Mouse (Mus musculus): Measurements from ENCODE around the gene Dxo.
"Not testable (repeated sequence)": the region's sequence is repeated elsewhere in the genome, so short reads cannot be mapped to it uniquely, and the experiment has no call there.

The Dxo gene

DNA sequence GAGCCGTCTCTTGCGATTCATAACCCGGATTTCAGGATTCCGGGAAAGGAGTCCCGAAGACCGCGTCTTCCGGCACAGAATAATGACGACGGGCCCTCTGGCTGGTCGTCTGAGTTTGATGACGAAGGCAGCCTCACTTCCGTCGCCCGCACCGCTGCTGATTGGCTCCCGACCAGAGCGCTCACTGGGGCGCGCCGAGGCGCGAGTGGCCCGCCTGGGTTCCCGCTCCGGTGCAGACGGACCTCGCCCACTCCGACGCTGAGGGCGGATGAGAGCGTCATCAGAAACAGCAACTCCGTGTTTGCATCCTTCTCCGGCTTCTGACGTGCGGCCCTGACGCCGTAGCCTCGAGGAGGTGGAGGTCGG lies at the start of gene Dxo, which contains the start of gene Stk19:
Gene Dxo, plus strand, starts transcription at position 164 of the 366 bp plus-strand sequence.
Gene Stk19, minus strand, starts transcription at position 90 of the 366 bp plus-strand sequence.
- peak; percentile 97 for DNase-seq (ENCODE audit: low read depth)

DNA sequence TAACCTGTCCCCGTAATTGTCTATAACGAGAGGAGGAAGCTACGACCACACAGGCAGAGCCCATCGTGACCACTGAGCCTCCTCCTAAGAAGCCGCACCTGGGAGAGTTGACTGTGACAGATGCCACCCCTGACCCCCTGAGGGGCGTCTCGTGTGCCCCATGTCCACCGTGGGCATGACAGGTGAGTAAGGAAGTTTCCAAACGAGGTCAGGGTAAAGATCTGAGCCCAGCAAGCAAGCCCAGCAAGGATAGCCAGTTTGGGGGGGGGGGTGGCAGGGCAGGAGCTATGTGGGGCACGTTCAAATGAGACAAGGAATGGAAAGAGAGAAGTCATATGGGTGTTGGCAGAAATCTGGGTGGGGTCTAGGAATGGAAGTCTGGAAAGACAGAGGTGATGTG lies 41.8 kb upstream of the Dxo start:
- DNase-seq (ENCODE audit: low read depth): no peak

- peak; percentile 37 for DNase-seq (ENCODE audit: low read depth)
These were observed 41.2 kb upstream of the Dxo start for GRCm38 (mm10) chr17:34795633-34796032.

DNA sequence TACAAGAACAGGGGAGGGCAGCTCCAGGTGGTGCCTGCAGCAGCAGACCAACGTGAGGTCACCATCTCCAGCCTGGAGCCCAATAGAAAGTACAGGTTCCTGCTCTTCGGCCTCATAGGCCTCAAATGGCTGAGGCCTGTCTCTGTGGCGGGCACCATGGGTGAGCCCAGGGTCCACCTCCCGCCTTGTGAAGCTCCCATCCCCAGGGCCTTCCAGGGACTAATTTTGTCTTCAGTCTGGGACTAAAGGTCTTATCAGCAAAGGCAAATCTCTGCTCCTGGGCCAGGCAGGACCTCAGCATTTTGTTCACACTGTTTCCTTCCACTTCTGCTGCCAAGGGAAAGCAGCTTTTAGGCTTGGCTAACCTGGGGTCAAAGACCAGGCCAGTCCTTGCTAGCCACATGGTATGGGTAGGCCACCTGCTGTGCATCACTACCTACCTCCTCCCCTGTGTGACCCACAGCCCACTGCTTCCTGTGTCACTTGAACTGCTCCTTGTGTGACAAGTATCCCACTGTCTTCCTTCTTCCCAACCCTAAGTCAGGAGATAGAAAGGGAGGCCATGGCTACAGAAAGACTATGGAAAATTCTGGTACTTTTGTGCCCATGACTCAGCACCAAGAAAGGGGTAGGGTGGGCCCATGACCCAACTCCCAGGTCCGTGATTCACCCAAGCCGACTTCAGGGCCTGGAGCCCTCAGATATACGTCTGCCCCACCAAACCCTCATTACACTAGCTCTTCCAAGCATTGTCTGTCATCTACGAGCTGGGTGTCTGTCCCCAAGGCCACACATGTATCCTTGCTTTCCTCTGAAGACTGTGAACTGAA lies 40.3 kb upstream of the Dxo start:
- DNase-seq (ENCODE audit: low read depth): no peak

- DNase-seq (ENCODE audit: low read depth): not testable (repeated sequence)
These were observed 39.4 kb upstream of the Dxo start for GRCm38 (mm10) chr17:34797211-34797995.

DNA sequence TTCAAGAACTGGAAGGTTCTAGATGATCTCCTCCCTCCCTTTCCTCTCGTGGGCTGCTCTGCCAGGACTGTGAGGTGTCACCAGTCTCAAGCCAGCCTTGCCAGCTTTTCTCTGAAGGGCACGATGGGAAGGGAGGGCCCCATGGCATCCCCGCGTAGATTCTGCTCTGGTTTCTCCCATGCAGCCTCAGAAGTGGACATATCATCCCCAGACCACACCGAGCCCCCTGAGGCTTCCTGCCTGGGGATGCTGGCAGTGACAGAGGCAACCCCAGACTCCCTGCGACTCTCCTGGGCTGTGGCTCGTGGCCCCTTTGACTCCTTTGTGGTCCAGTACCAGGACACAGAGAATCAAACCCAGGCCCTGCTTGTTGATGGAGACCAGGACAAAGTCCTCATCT lies 38.7 kb upstream of the Dxo start:
- not testable (repeated sequence) for DNase-seq (ENCODE audit: low read depth)

GRCm38 (mm10) chr17:34798866-34799530 lies 37.8 kb upstream of the Dxo start:
- no peak for DNase-seq (ENCODE audit: low read depth)

GRCm38 (mm10) chr17:34799531-34799925 lies 37.3 kb upstream of the Dxo start:
- DNase-seq (ENCODE audit: low read depth): no peak

DNA sequence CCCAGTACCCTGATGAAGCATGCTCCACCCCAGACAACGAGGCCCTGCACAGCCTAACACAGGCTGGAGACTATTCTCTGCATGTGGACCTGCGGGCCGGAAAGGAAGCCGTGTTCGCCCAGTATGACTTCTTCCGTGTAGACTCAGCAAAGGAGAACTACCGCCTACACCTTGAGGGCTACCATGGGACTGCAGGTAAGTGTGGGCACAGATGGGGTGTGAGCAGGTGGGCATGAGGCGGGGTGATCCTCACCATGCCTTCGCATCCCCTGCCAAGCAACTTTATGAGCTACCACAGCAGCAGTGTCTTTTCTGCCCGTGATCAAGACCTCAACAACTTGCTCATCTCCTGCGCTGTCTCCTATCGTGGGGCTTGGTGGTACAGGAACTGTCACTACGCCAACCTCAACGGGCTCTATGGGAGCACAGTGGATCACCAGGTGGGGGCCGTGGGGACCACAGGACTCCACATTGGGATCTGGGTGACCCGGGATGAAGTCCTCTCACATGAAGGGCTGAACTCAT lies 36.0 kb upstream of the Dxo start:
- not testable (repeated sequence) for DNase-seq (ENCODE audit: low read depth)

GRCm38 (mm10) chr17:34802756-34803155 lies 34.1 kb upstream of the Dxo start:
- not testable (repeated sequence) for DNase-seq (ENCODE audit: low read depth)

DNA sequence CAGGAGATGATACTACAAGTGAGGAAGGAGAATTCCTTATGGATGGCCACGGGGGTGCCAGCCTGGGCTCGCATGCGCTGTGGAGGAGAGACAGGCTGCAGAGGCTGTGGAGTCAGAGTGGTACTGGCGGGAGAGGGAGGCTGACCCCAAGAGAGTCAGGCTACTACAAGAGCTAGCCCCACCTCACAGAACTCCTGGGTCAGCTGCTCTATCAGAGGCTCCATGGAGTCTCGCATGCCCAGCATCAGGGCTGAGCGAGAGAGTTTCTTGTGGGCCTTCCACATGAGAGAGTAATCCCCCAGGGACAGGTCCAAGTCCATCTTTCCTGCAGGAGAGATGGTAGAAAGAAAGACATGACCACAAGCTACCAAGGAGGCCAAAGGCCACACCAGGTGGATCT lies 33.5 kb upstream of the Dxo start:
- DNase-seq (ENCODE audit: low read depth): not testable (repeated sequence)

- not testable (repeated sequence) for DNase-seq (ENCODE audit: low read depth)
These were observed 32.5 kb upstream of the Dxo start, which contains the start of gene Cyp21a1 for GRCm38 (mm10) chr17:34804301-34804700. Gene Cyp21a1 (minus strand): TSS chr17:34804561.

- DNase-seq (ENCODE audit: low read depth): peak; percentile 33
These were observed 31.8 kb upstream of the Dxo start for GRCm38 (mm10) chr17:34804871-34805562.

DNA sequence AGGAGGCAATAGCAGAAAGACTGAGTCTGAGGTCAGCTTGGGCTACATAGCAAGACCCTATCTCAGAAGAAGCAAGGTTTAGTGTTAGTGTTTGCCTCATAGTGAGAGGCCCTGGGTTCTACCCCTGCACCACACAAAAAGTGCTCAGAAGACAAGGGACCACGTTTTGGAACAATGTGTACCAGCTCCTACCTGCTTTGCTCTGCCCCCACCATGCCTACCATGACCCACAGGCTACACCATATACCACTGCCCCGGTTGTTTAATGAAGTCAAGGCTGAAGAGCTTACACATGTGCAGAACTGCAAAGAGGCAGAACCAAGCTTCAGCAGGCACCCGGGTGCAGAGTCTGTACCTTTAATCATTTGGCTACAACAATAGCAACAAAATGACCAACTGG lies 29.6 kb upstream of the Dxo start:
- no peak for DNase-seq (ENCODE audit: low read depth)

DNA sequence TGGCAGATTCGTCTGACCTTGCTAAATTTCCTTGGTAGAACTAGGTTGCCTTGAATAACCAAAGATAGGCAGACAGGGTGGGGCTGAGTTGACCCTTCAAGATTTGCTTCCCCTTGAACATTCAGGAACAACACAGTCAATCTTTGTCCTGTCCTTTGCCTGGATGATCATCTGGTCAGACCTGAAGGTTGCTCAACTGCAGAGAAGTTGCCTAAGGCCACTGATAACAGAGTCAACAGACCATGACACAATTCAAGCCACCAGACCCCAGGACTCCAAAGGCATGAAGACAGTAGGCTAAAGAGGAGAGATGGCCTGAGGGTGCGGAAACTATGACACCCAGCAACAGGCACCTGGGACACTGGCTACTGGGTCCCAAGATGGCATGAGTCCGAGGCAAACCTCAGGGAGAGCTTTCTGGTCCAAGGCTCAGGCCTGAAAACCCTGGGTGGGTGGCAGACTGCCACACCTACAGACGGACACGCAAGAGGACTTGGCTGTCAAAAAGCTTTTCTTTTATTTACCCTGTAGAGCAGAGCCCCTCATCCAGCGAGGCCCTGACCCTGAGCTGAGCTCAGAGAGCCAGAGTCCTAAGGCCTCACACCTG lies 28.1 kb upstream of the Dxo start:
- no peak for DNase-seq (ENCODE audit: low read depth)

DNA sequence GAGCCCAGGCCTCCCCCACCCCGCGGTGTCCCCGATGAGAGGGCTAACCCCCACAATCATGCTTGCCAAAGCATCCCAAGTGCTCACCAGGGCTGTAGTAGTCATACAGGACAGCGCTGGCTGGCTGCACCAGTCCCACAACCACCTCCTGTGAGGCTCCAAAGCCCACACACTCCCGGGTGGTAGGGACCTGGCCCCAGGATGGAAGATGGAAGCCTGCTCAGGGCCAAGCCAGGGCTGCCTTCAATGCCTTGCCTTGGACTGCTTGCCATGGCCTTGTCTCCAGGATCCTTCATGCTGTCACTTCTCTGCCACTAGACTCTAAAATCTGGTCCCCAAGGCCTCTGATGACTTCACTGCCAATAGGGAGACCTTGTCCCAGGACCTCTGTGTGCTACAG lies 26.4 kb upstream of the Dxo start:
- DNase-seq (ENCODE audit: low read depth): not testable (repeated sequence)

- DNase-seq (ENCODE audit: low read depth): not testable (repeated sequence)
These were observed 26.0 kb upstream of the Dxo start for GRCm38 (mm10) chr17:34810811-34811210.

DNA sequence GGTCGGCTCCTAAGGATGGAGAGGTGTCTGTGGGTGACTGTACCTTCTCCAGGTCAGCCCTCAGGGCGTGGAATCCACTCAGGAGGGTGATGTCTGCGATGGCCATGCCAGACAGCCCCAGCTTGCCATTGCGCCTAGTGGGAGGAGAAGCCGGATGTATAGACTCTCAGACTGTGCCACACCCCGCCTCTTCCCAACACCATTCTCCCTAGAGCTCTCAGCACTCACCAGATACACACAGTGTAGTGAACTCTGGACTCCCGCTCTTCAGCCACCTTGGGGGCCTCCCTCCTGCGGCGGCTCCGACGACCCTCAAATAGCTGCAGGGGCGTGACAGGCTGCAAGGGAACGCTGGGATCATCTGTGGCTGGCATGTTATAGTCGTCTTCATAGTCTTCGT lies 25.5 kb upstream of the Dxo start:
- DNase-seq (ENCODE audit: low read depth): no peak

DNA sequence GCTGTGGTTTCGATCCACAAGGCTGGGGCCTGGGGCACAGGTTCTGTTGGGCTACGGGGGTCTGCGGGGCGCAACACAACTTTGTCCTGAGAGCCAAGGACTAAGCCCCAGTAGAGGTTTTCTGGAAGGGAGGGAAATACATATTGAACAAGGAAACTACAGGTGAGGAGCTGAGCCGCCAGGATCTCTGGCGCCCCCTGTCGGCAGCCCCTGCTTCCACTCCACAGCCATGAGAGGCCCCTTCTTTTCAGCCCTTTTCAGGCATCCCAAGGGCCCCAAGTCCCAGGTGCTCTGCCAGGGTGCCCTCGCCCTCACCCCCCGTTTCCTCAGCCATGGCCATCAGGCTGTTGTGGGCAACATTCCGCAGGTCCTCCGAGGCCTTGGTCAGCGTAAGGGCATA lies 23.1 kb upstream of the Dxo start:
- DNase-seq (ENCODE audit: low read depth): peak; percentile 57

DNA sequence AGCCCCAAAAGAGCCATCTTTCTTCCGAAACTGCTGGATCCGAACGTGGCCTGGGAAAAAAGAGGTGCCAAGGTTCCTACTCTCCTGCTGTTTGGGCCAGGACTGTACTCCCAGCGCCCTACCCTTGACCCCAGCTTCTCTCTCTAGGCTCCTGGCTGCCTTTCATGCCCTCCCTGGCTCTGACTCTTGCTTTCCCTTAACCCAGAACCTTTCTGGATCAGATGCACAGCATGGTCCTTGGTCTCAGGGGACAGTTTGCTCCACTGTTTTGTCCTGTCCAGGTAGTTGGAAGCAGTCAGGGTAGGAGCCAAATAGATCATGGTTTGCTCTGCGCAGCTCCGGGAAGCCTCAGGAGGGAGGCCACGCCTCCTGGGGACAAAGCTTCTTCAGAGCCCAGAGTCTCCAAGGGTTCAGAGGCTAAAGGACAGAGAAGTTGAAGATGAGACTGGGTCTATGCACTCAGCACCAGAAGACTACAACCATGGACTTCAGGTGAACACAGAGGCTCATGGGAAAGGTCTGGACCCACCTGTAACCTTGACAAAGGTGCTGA lies 21.9 kb upstream of the Dxo start:
- no peak for DNase-seq (ENCODE audit: low read depth)

- DNase-seq (ENCODE audit: low read depth): not testable (repeated sequence)
These were observed 6.0 kb upstream of the Dxo start for GRCm38 (mm10) chr17:34830776-34831175.
